9 mouse cellular contexts compared by ENCODE assay signal in the genomic region with DNA sequence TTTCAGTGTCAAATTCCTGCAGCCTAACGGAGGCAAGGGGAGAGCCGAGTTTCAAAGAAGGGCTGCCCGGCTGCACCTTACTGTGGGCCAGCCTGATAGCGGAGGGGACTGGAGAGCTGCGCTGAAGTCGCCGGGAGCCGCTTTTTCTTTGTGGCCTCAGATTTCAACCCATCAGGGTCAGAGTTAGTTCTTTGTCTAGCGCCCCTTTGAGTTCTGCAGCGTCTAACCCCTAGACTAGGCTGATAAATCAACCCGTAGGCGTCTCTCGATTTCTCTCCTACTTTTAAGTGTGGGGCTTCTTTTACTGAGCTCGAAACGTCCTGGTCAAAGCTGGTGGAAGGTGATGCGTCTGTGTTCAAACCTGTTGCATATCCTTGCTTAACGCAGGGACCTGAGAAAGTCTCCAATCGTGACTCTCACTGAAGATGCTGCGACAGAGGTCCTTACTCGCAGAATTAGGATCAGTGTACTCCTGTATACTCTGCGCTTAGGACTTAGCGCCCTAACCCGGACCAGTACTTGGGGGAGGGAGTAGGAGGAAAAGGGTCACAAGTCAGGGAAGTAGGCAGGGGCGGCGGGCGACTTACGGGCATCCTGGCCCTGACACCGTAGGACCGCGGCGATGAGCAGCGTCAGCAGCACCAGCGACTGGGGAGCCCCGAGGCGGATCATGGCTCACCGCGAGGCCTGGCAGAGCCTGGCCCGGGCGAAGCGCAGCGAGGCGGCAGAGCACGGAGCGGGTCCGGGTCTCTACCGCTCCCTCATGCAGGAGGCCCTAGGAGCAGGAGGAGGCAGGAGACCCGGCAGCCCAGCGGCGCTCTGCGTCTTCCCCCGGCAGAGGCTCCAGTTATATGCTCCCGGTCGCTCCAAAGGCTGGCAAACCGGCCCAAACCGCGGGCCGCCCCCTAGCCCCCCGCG. TPM values are rescaled to one million over a fixed set of nuclear protein-coding genes. Genes with fewer than 3 reads are reported as not detected.
DNase-seq lines count a peak whose midpoint lies in the region; ATAC-seq lines count a peak whose summit lies in the region.
"Had no signal": no experiment of that assay in that cellular context is flagged by ENCODE, and none has a peak within 500 bp of the region (broad histone marks: within the 10 kb centered on the region; RNA-seq: fewer than 3 reads in every experiment).

A gene (minus strand): TSS at position 874 of the 918 bp plus-strand sequence.

- intact Hi-C loops in left cerebral cortex, postnatal 25 days (cut with DNase I) = no loop called here

- no peak for DNase-seq in kidney, adult 8-10 months
- peak; percentile 69 for DNase-seq in embryo, embryonic 11.5 days (ENCODE audit: low read depth, low spot score)
- no peak for DNase-seq in hindbrain, embryonic 14.5 days (ENCODE audit: low spot score)
- DNase-seq in layer of hippocampus, postnatal 25 days (ENCODE audit: extremely low spot score in 1 of 2, low spot score in 1 of 2) = no peak
- DNase-seq in layer of hippocampus, adult 9-10 months (ENCODE audit: low spot score) = no peak
- DNase-seq in left cerebral cortex, postnatal 25 days (ENCODE audit: low spot score in 2 of 2) = no peak

- peaks cover 60% of the 10 kb centered on the region for H3K4me1 ChIP-seq in kidney, embryonic 15.5 days
- H3K4me1 ChIP-seq in hindbrain, embryonic 14.5 days (replicated peaks; ENCODE audit: control insufficient read depth, insufficient read depth, low read length) = peaks cover 51% of the 10 kb centered on the region
- H3K4me1 ChIP-seq in midbrain, embryonic 16.5 days (ENCODE audit: control insufficient read depth, insufficient read depth, low read length) = peaks cover 51% of the 10 kb centered on the region

- peak within 1 kb of the TSS; percentile 79 for H3K4me2 ChIP-seq in kidney, embryonic 15.5 days
- peak within 1 kb of the TSS; percentile 71 for H3K4me2 ChIP-seq in hindbrain, embryonic 14.5 days (replicated peaks)
- peak within 1 kb of the TSS; percentile 91 for H3K4me2 ChIP-seq in midbrain, embryonic 16.5 days (ENCODE audit: low read length)

- peak; percentile 37 for ATAC-seq in kidney, embryonic 15.5 days (replicated peaks; ENCODE audit: low FRiP score)
- ATAC-seq in hindbrain, embryonic 14.5 days (ENCODE audit: low FRiP score) = peak; percentile 19; the same call in 1 of the 2 replicates
- ATAC-seq in midbrain, embryonic 16.5 days = peak; percentile 62

- no peaks in the 10 kb centered on the region for H3K36me3 ChIP-seq in kidney, embryonic 15.5 days
- no peaks in the 10 kb centered on the region for H3K36me3 ChIP-seq in hindbrain, embryonic 14.5 days (replicated peaks; ENCODE audit: control insufficient read depth, insufficient read depth)
- no peaks in the 10 kb centered on the region for H3K36me3 ChIP-seq in midbrain, embryonic 16.5 days (ENCODE audit: control insufficient read depth, insufficient read depth, low read length)

- 0 out of 2 replicates have a peak within 1 kb of the TSS, but pooled peaks have one; percentile 25 for H3K27ac ChIP-seq in kidney, embryonic 15.5 days
- peak within 1 kb of the TSS; percentile 72; the same call in 1 of the 2 replicates for H3K27ac ChIP-seq in hindbrain, embryonic 14.5 days
- 0 out of 2 replicates have a peak within 1 kb of the TSS, but pooled peaks have one; percentile 20 for H3K27ac ChIP-seq in midbrain, embryonic 16.5 days (ENCODE audit: low read length)

- H3K9me3 ChIP-seq in kidney, embryonic 15.5 days (replicated peaks) = no peaks in the 10 kb centered on the region
- H3K9me3 ChIP-seq in hindbrain, embryonic 14.5 days (ENCODE audit: control insufficient read depth, low read length) = no peaks in the 10 kb centered on the region
- H3K9me3 ChIP-seq in midbrain, embryonic 16.5 days (replicated peaks; ENCODE audit: control insufficient read depth, low read length, poor library complexity, severe bottlenecking) = no peaks in the 10 kb centered on the region

- under 1% methylated on average over 59 of the region's 59 CpGs for WGBS in kidney, embryonic 15.5 days
- under 1% methylated on average over 49 of the region's 59 CpGs for WGBS in hindbrain, embryonic 14.5 days
- under 1% methylated on average over 58 of the region's 59 CpGs for WGBS in midbrain, embryonic 16.5 days

- peaks cover 92% of the 10 kb centered on the region for H3K27me3 ChIP-seq in kidney, embryonic 15.5 days
- H3K27me3 ChIP-seq in hindbrain, embryonic 14.5 days (ENCODE audit: control insufficient read depth, insufficient read depth, low read length) = peaks cover 35% of the 10 kb centered on the region
- H3K27me3 ChIP-seq in midbrain, embryonic 16.5 days (ENCODE audit: control insufficient read depth, insufficient read depth, low read depth, low read length) = peaks cover 12% of the 10 kb centered on the region

- peak within 1 kb of the TSS; percentile 44 for H3K4me3 ChIP-seq in kidney, embryonic 15.5 days (replicated peaks)
- peak within 1 kb of the TSS; percentile 38 for H3K4me3 ChIP-seq in hindbrain, embryonic 14.5 days (replicated peaks; ENCODE audit: low read length)
- peak within 1 kb of the TSS; percentile 43 for H3K4me3 ChIP-seq in midbrain, embryonic 16.5 days (ENCODE audit: low read depth, low read length)

- H3K9ac ChIP-seq in kidney, embryonic 15.5 days = peak within 1 kb of the TSS; percentile 46
- peak within 1 kb of the TSS; percentile 53 for H3K9ac ChIP-seq in hindbrain, embryonic 14.5 days
- H3K9ac ChIP-seq in midbrain, embryonic 16.5 days (ENCODE audit: low read depth, low read length) = peak within 1 kb of the TSS; percentile 72

RNA-seq across cellular contexts. Expression of the gene that starts here (rescaled TPM):
- polyA plus RNA-seq in kidney, embryonic 15.5 days (2015; fragmentation: Nextera tagmentation; extraction: Ambion mirVana) = 18.9 and 27.0 TPM in 2 replicates
- polyA plus RNA-seq in hindbrain, embryonic 14.5 days (2014; fragmentation: Nextera tagmentation; extraction: Ambion mirVana) = 24.0 and 30.8 TPM in 2 replicates
- 22.6 and 34.8 TPM in 2 replicates for polyA plus RNA-seq in midbrain, embryonic 16.5 days (2015; fragmentation: Nextera tagmentation; extraction: Ambion mirVana)
- 1 to 10 TPM in 1 of 2 experiments, under 1 TPM in 1; 0.42 to 1.0 TPM for total RNA-seq in layer of hippocampus, postnatal 25 days (2021)
- under 1 TPM; 0.18 to 0.48 TPM for total RNA-seq in left cerebral cortex, postnatal 25 days (2021)
- total RNA-seq: neutrophil, adult 5-6 weeks had no signal

Comparison
In these comparisons a context has a peak if more than half of its experiments do, and no peak if none do; other contexts are left out.
1. H3K27ac ChIP-seq: peak in every context shown above with its lines; median percentile 72 in hindbrain, embryonic 14.5 days; 25 in kidney, embryonic 15.5 days; 20 in midbrain, embryonic 16.5 days.